In the genomic region with DNA sequence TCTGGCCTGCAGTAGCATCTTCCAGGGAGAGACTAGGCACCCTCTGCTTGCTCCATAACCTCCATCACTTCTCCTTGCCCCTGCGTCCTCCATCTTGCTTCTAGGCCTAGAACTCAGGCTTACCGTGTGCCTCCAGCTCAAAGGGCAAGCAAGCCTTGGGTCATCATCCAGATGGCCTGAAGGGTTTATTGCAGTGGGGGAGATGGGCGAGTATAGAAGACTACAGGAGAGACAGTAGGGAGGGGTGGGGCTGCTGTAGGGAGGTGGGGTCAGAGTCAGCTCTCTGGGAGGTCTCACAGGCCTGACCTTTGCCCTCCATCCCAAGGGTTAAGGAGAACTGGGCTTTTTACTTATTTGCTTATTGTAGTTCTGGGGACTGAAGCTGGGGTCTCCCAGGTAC, we compare ENCODE assay signal across 30 mouse cellular contexts.
A peak's percentile ranks its signal among the peaks of the same experiment; 100 is the strongest.
DNase-seq lines count a peak whose midpoint lies in the region; ATAC-seq and TF ChIP-seq lines count a peak whose summit lies in the region.
"Had no signal": no experiment of that assay in that cellular context is flagged by ENCODE, and none has a peak within 500 bp of the region (broad histone marks: within the 10 kb centered on the region; RNA-seq: fewer than 3 reads in every experiment).

No protein-coding gene starts in this region.

- no peaks in the 10 kb centered on the region for H3K9me3 ChIP-seq in ES-E14 (ENCODE audit: control insufficient read depth, insufficient read depth, low read depth, low read length)
- H3K9me3 ChIP-seq in midbrain, postnatal 0 days (ENCODE audit: low read length), result no peaks in the 10 kb centered on the region
- H3K9me3 ChIP-seq: embryonic facial prominence, embryonic 10.5 days; embryonic facial prominence, embryonic 13.5 days; forebrain, embryonic 12.5 days; forebrain, embryonic 15.5 days; heart, embryonic 12.5 days; heart, embryonic 15.5 days had no signal

- no peaks in the 10 kb centered on the region for H3K27me3 ChIP-seq in midbrain, postnatal 0 days (ENCODE audit: insufficient read depth, low read length)
- H3K27me3 ChIP-seq: CH12.LX; embryonic facial prominence, embryonic 13.5 days; forebrain, embryonic 12.5 days; forebrain, embryonic 15.5 days; heart, embryonic 12.5 days; heart, embryonic 15.5 days had no signal

- ATAC-seq in midbrain, postnatal 0 days (ENCODE audit: low FRiP score), result no peak
- ATAC-seq: activated CD4-positive, CD25-positive, alpha-beta regulatory T cell, adult 4 months; forebrain, embryonic 15.5 days; hindbrain, postnatal 0 days; inflammation-experienced regulatory T-cells, adult 6 months; intestine, embryonic 16.5 days had no signal

- WGBS in midbrain, postnatal 0 days, result 87% methylated on average over 3 of the region's 3 CpGs

- H3K27ac ChIP-seq in ES-E14 (ENCODE audit: insufficient read depth, low read depth, low read length, poor library complexity, severe bottlenecking), result peak overlapping the region; percentile 37; the same call in 1 of the 2 replicates
- H3K27ac ChIP-seq in midbrain, postnatal 0 days (ENCODE audit: low read depth, low read length), result no peak overlapping the region
- H3K27ac ChIP-seq: embryonic facial prominence, embryonic 10.5 days; embryonic facial prominence, embryonic 13.5 days; forebrain, embryonic 12.5 days; forebrain, embryonic 15.5 days; heart, embryonic 15.5 days; hindbrain, embryonic 14.5 days; hindbrain, postnatal 0 days had no signal

- peak overlapping the region in 1 of 2 experiments; percentile 40; a peak in 3 of 4 replicates for H3K4me3 ChIP-seq in ES-E14 (ENCODE audit: insufficient read depth in 1 of 2, low read depth in 1 of 2, low read length in 2 of 2, poor library complexity in 1 of 2, severe bottlenecking in 1 of 2)
- H3K4me3 ChIP-seq in midbrain, postnatal 0 days (ENCODE audit: low read depth, low read length), result no peak overlapping the region
- H3K4me3 ChIP-seq: embryonic facial prominence, embryonic 10.5 days; embryonic facial prominence, embryonic 13.5 days; erythroblast, embryonic 14.5 days; forebrain, embryonic 12.5 days; forebrain, embryonic 15.5 days; heart, embryonic 12.5 days; heart, embryonic 15.5 days had no signal

- H3K4me1 ChIP-seq in ES-E14 (ENCODE audit: control insufficient read depth in 2 of 2, insufficient read depth in 2 of 2, low read length in 2 of 2, poor library complexity in 1 of 2), result peaks cover 16 to 39% of the 10 kb centered on the region in 2 experiments; a peak in 3 of 4 replicates
- H3K4me1 ChIP-seq in midbrain, postnatal 0 days (ENCODE audit: insufficient read depth, low read length), result 0 out of 2 replicates have a peak, but pooled peaks cover 2% of the 10 kb centered on the region

- no peak overlapping the region for H3K4me2 ChIP-seq in midbrain, postnatal 0 days (ENCODE audit: low read depth, low read length, poor library complexity, severe bottlenecking)
- H3K4me2 ChIP-seq: embryonic facial prominence, embryonic 13.5 days; forebrain, embryonic 12.5 days; forebrain, embryonic 15.5 days; heart, embryonic 12.5 days; heart, embryonic 15.5 days; hindbrain, embryonic 14.5 days had no signal

- no peak for TF ChIP-seq CTCF in midbrain, postnatal 0 days (IDR thresholded peaks at IDR 0.05)

- DNase-seq in cerebellum, adult 8-10 months, result peak; percentile 9
- DNase-seq in cerebellum, adult 9-10 months, result no peak
- DNase-seq in heart, adult 11 months, result peak; percentile 70
- no peak for DNase-seq in heart, postnatal 4 days
- peak; percentile 2 for DNase-seq in right cerebral cortex, postnatal 14 days
- DNase-seq in right cerebral cortex, adult 2 months (ENCODE audit: low spot score in 2 of 2), result no peak
- no peak for DNase-seq in ES-E14 (ENCODE audit: low read depth, low spot score)
- DNase-seq in midbrain, postnatal 0 days (ENCODE audit: low spot score), result no peak
- DNase-seq: adrenal gland, adult 8-10 months; adrenal gland, postnatal 25 days; B cell, adult 2 months; cerebellum, adult 18-20 months; embryo, embryonic 11 days; gastrocnemius, postnatal 14 days; heart, adult 18-20 months; heart, postnatal 10 days; heart, postnatal 36 days had no signal

- in situ Hi-C loops in ES-E14 (cut with MboI; ENCODE audit: low sequenced_read_pairs in 2 of 2, unreplicated experiment in 2 of 2), result no loop called here

- H3K36me3 ChIP-seq in ES-E14 (ENCODE audit: control insufficient read depth, insufficient read depth, low read length, poor library complexity, severe bottlenecking), result no peaks in the 10 kb centered on the region
- H3K36me3 ChIP-seq in midbrain, postnatal 0 days (ENCODE audit: insufficient read depth, low read length), result no peaks in the 10 kb centered on the region
- H3K36me3 ChIP-seq: embryonic facial prominence, embryonic 10.5 days; embryonic facial prominence, embryonic 13.5 days; forebrain, embryonic 12.5 days; forebrain, embryonic 15.5 days; heart, embryonic 12.5 days; heart, embryonic 15.5 days had no signal

- peak overlapping the region; percentile 12; the same call in 1 of the 2 replicates for H3K9ac ChIP-seq in ES-E14 (ENCODE audit: insufficient read depth, low read depth, low read length, poor library complexity, severe bottlenecking)
- no peak overlapping the region for H3K9ac ChIP-seq in midbrain, postnatal 0 days (replicated peaks; ENCODE audit: low read length, poor library complexity, severe bottlenecking)
- H3K9ac ChIP-seq: embryonic facial prominence, embryonic 13.5 days; forebrain, embryonic 12.5 days; forebrain, embryonic 15.5 days; heart, embryonic 12.5 days; heart, embryonic 15.5 days; hindbrain, embryonic 14.5 days had no signal

TF ChIP-seq in ES-E14, 5 proteins besides CTCF, POLR2A, EP300 and RAD21:
- TF ChIP-seq ZNF384 (IDR thresholded peaks at IDR 0.05; ENCODE audit: low read depth, low read length), result no peak
- no peak for TF ChIP-seq MAFK (IDR thresholded peaks at IDR 0.05; ENCODE audit: insufficient read depth, low read depth, low read length)

Comparison
In these comparisons a context has a peak if more than half of its experiments do, and no peak if none do; other contexts are left out.
1. DNase-seq: peak in cerebellum, adult 8-10 months (single experiment), heart, adult 11 months (single experiment) and right cerebral cortex, postnatal 14 days (single experiment); none in cerebellum, adult 9-10 months (single experiment), heart, postnatal 4 days (single experiment), right cerebral cortex, adult 2 months (0 of 2), ES-E14 (single experiment) and midbrain, postnatal 0 days (single experiment).